In the genomic region with DNA sequence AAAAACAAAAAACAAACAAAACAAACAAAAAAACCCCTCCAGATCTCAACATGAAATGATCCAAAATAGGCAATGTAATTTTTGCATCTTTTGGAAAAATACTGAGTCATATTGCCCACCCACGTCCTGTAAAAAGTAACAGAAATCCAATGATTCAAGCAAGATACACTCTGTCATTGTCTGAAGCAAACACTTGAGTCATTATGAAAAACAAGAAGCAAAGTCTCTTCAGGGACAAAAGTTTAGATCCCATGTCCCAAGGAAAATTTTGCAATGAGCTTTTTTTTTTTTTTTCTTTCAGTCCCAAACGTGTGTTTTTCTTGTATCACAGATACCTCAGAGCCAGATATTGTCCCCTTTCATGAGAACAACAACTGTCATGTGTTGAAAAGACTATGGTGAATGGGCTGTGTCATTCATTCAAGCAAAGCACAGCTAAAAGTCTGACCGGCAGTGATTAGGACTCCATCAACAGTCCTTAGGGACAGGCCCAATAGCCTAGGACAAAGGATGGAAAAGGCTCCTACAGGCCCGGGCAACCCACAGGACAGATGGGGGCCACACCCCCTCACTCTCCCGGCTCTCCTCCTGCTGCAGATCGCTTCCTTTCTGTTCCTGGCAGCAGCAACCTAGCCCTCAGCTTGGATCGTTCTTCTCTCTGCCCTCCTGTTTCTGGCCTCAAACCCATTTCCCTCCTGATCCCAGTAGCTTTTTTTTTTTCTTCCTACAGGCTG, we compare ENCODE assay signal across 8 mouse cellular contexts. TPM values are rescaled to one million over a fixed set of nuclear protein-coding genes. Genes with fewer than 3 reads are reported as not detected.
DNase-seq lines count a peak whose midpoint lies in the region; ATAC-seq and TF ChIP-seq lines count a peak whose summit lies in the region.

No protein-coding gene starts in this region.

- H3K27ac ChIP-seq in gastrocnemius, adult 2 months, result peak overlapping the region; percentile 35; the same call in 1 of the 2 replicates

- no peak for DNase-seq in gastrocnemius, adult 2 months
- no peak for DNase-seq in gastrocnemius, postnatal 4 days (ENCODE audit: low spot score in 2 of 2)
- DNase-seq in 3T3-L1 (ENCODE audit: low read depth, low spot score), result peak; percentile 73
- DNase-seq in cerebellum, postnatal 14 days, result peak; percentile 41 to 42
- DNase-seq in heart, postnatal 14 days, result peak; percentile 12 to 18
- DNase-seq in thymus, postnatal 10 days (ENCODE audit: low spot score in 2 of 2), result no peak
- DNase-seq in lung, postnatal 36 days, result no peak

- TF ChIP-seq CTCF in gastrocnemius, adult 2 months (IDR thresholded peaks at IDR 0.05), result no peak

- peak overlapping the region; percentile 33 for H3K4me3 ChIP-seq in gastrocnemius, adult 2 months

- ATAC-seq in activated CD4-positive, CD25-positive, alpha-beta regulatory T cell, adult 4 months, result no peak

- intact Hi-C loops in gastrocnemius, adult 2 months (cut with DNase I), result no loop called here
- intact Hi-C loops in heart, postnatal 14 days (cut with DNase I), result no loop called here

RNA-seq across cellular contexts. Expression of a gene that starts 19.5 kb away (rescaled TPM):
- 10 to 100 TPM; 23.6 to 28.2 TPM for total RNA-seq in gastrocnemius, adult 2 months (2021)
- 10 to 100 TPM; 13.4 to 14.6 TPM for total RNA-seq in gastrocnemius, postnatal 4 days (2021)
- total RNA-seq in heart, postnatal 14 days (2021), result 10 to 100 TPM; 20.2 to 21.9 TPM
- polyA plus RNA-seq in activated CD4-positive, CD25-positive, alpha-beta regulatory T cell, adult 4 months (2017; shearing (Covaris generic)), result 10 to 100 TPM; 10.5 to 11.4 TPM

Comparison
In these comparisons a context has a peak if more than half of its experiments do, and no peak if none do; other contexts are left out.
1. DNase-seq: peak in 3T3-L1 (single experiment), cerebellum, postnatal 14 days (2 of 2) and heart, postnatal 14 days (2 of 2); none in gastrocnemius, adult 2 months (single experiment), gastrocnemius, postnatal 4 days (0 of 2), thymus, postnatal 10 days (0 of 2) and lung, postnatal 36 days (single experiment).